Mouse (Mus musculus) T-helper 2 cell (primary cell): ENCODE data around the gene Slc17a7.
"Not testable (repeated sequence)": the region's sequence is repeated elsewhere in the genome, so short reads cannot be mapped to it uniquely, and the experiment has no call there.

ENCODE experiments used
- in situ Hi-C: fragments of 300-600 bp; cut with MboI, MseI; formaldehyde crosslinking; loops from one replicate; pipeline ENCODE4 v1.15.1; 2025; ENCODE audit warnings: high pct_unique_total_duplicates

Gene Slc17a7

GRCm38 (mm10) chr7:45163735-45164490 lies at the start of gene Slc17a7:
Slc17a7 (plus strand) TSS chr7:45163949.
- in situ Hi-C loops: no loop called here

- in situ Hi-C loops: no loop called here
These were observed 46.2 kb upstream of the Slc17a7 start for GRCm38 (mm10) chr7:45117566-45117965.

- in situ Hi-C loops: no loop called here
These were observed 45.4 kb upstream of the Slc17a7 start for GRCm38 (mm10) chr7:45118336-45118735.

GRCm38 (mm10) chr7:45119780-45120709 lies 43.7 kb upstream of the Slc17a7 start:
- in situ Hi-C loops: no loop called here

- in situ Hi-C loops: no loop called here
These were observed 42.3 kb upstream of the Slc17a7 start for GRCm38 (mm10) chr7:45121404-45121803.

- in situ Hi-C loops: no loop called here
These were observed 41.8 kb upstream of the Slc17a7 start for GRCm38 (mm10) chr7:45121966-45122365.

- in situ Hi-C loops: no loop called here
These were observed 41.1 kb upstream of the Slc17a7 start for GRCm38 (mm10) chr7:45122561-45123185.

- in situ Hi-C loops: no loop called here
These were observed 40.6 kb upstream of the Slc17a7 start for GRCm38 (mm10) chr7:45123186-45123570.

GRCm38 (mm10) chr7:45124224-45125143 lies 39.3 kb upstream of the Slc17a7 start, which contains the start of gene Rps11:
Rps11 (minus strand) TSS chr7:45124439.
- in situ Hi-C loops: no loop called here

- in situ Hi-C loops: no loop called here
These were observed 38.6 kb upstream of the Slc17a7 start for GRCm38 (mm10) chr7:45125144-45125600.

GRCm38 (mm10) chr7:45125649-45126048 lies 38.1 kb upstream of the Slc17a7 start:
- in situ Hi-C loops: not testable (repeated sequence)

GRCm38 (mm10) chr7:45126147-45126843 lies 37.5 kb upstream of the Slc17a7 start:
- in situ Hi-C loops: no loop called here

GRCm38 (mm10) chr7:45126844-45127699 lies 36.7 kb upstream of the Slc17a7 start:
- in situ Hi-C loops: no loop called here

- in situ Hi-C loops: no loop called here
These were observed 36.0 kb upstream of the Slc17a7 start for GRCm38 (mm10) chr7:45127700-45128224.

- in situ Hi-C loops: no loop called here
These were observed 35.0 kb upstream of the Slc17a7 start, which contains the start of gene Rpl13a for GRCm38 (mm10) chr7:45128624-45129246. Rpl13a (minus strand) TSS chr7:45128761.

GRCm38 (mm10) chr7:45129318-45129717 lies 34.4 kb upstream of the Slc17a7 start:
- in situ Hi-C loops: no loop called here

- in situ Hi-C loops: no loop called here
These were observed 33.8 kb upstream of the Slc17a7 start for GRCm38 (mm10) chr7:45129776-45130512.

- in situ Hi-C loops: no loop called here
These were observed 31.9 kb upstream of the Slc17a7 start for GRCm38 (mm10) chr7:45131850-45132249.
